Mouse (Mus musculus): ENCODE results near the gene Cyfip2.

GRCm38 (mm10) chr11:46289561-46289960 lies 23.1 kb downstream of the Cyfip2 start:
- TF ChIP-seq POLR2A (IDR thresholded peaks at IDR 0.05; ENCODE audit: insufficient read depth, low read depth, low read length) (no peak), CTCF (IDR thresholded peaks at IDR 0.05) (no peak), EP300 (IDR thresholded peaks at IDR 0.05; ENCODE audit: insufficient read depth, low read depth, low read length) (no peak)

All from heart, adult 2 months (tissue).